Mouse (Mus musculus) liver, embryonic 11.5 days (tissue): ENCODE data around the gene C1ql3. TPM values are rescaled to one million over a fixed set of nuclear protein-coding genes. Genes with fewer than 3 reads are reported as not detected.

ENCODE experiments used
- ATAC-seq: fragments of 200-750 bp; cut with Nextera tagmentation; replicated peaks from 2 replicates; pipeline ENCODE4 v1.8.0; 2017; ENCODE audit warnings: moderate number of reproducible peaks, mild to moderate bottlenecking, moderate TSS enrichment, moderate library complexity; ENCODE audit not compliant: low FRiP score
- DNase-seq: peaks from one replicate; pipeline ENCODE4 v3.0.0-alpha.2; 2017; ENCODE audit warnings: low spot score
- H3K27ac ChIP-seq: fragments of 300-500 bp; sonication (generic); 2 replicates; pipeline ENCODE4 v1.5.1; 2014; ENCODE audit warnings: mild to moderate bottlenecking, low read depth, low read length, control low read depth
- H3K27me3 ChIP-seq: fragments of 300-500 bp; sonication (generic); replicated peaks from 2 replicates; pipeline ENCODE4 v1.6.1; 2014; ENCODE audit warnings: low read length, mixed read lengths; ENCODE audit not compliant: control insufficient read depth, insufficient read depth
- H3K36me3 ChIP-seq: fragments of 300-500 bp; sonication (generic); 2 replicates; pipeline ENCODE4 v1.6.1; 2014; ENCODE audit warnings: mild to moderate bottlenecking, low read length, moderate library complexity, mixed read lengths; ENCODE audit not compliant: control insufficient read depth, insufficient read depth
- H3K4me1 ChIP-seq: fragments of 300-500 bp; sonication (generic); replicated peaks from 2 replicates; pipeline ENCODE4 v1.6.1; 2014; ENCODE audit warnings: low read length, mixed read lengths; ENCODE audit not compliant: control insufficient read depth, insufficient read depth
- H3K4me2 ChIP-seq: fragments of 300-500 bp; sonication (generic); 2 replicates; pipeline ENCODE4 v1.6.1; 2014; ENCODE audit warnings: mild to moderate bottlenecking, control low read depth, moderate library complexity
- H3K4me3 ChIP-seq: fragments of 300-500 bp; sonication (generic); 2 replicates; pipeline ENCODE4 v1.5.1; 2014; ENCODE audit warnings: low read depth, low read length, control low read depth
- H3K9ac ChIP-seq: fragments of 300-500 bp; sonication (generic); 2 replicates; pipeline ENCODE4 v1.6.1; 2014; ENCODE audit warnings: low read depth, low read length, control low read depth
- H3K9me3 ChIP-seq: fragments of 300-500 bp; sonication (generic); 2 replicates; pipeline ENCODE4 v1.6.1; 2016; ENCODE audit warnings: low read length, inconsistent platforms, mixed read lengths; ENCODE audit not compliant: control insufficient read depth
- WGBS: fragments of 180-500 bp; shearing (Covaris S2); extraction: QIAGEN DNeasy Blood & Tissue Kit; methylation state at CpG from one replicate; pipeline ENCODE4 v1.1.7; 2014; 5-methylcytosine and 5-hydroxymethylcytosine counted together
- polyA plus RNA-seq: library from polyadenylated mRNA; unstranded; fragments of >200 nt; fragmentation: Nextera tagmentation; extraction: Ambion mirVana; gene quantifications from 2 replicates; pipeline ENCODE4 v1.2.1, GENCODE M21; 2014

The C1ql3 gene
- polyA plus RNA-seq, 1 experiment from 2014 or later, result 0.38 TPM

- Histone ChIP-seq H3K4me2 (peak overlapping the region; percentile 90), H3K9me3 (no peaks in the 10 kb centered on the region), H3K27me3 (peaks cover 53% of the 10 kb centered on the region), H3K9ac (no peak overlapping the region), H3K36me3 (no peaks in the 10 kb centered on the region), H3K27ac (no peak overlapping the region), H3K4me3 (peak overlapping the region; percentile 59), H3K4me1 (peaks cover 9% of the 10 kb centered on the region; the same call in 1 of the 2 replicates)
- peak; percentile 20; the same call in 1 of the 2 replicates for ATAC-seq
- under 1% methylated on average over 73 of the region's 75 CpGs for WGBS
- peak; percentile 60 for DNase-seq
Observed at GRCm38 (mm10) chr2:13010460-13011341, 905 bp downstream of the C1ql3 start.

- Histone ChIP-seq H3K27me3 (peaks cover 53% of the 10 kb centered on the region), H3K9ac (no peak overlapping the region), H3K27ac (no peak overlapping the region), H3K36me3 (no peaks in the 10 kb centered on the region), H3K4me1 (peaks cover 9% of the 10 kb centered on the region; the same call in 1 of the 2 replicates), H3K4me3 (peak overlapping the region; percentile 59), H3K4me2 (peak overlapping the region; percentile 90), H3K9me3 (no peaks in the 10 kb centered on the region)
- DNase-seq (peak; percentile 36), ATAC-seq (0 out of 2 replicates have a peak, but pooled peaks have one; percentile 2)
- WGBS, result 4% methylated on average over 31 of the region's 31 CpGs
Observed at GRCm38 (mm10) chr2:13010030-13010459, 1.6 kb downstream of the C1ql3 start.

- H3K27me3 ChIP-seq, result peaks cover 53% of the 10 kb centered on the region
- no peak overlapping the region for H3K27ac ChIP-seq
- H3K4me1 ChIP-seq, result peaks cover 9% of the 10 kb centered on the region; the same call in 1 of the 2 replicates
- H3K4me2 ChIP-seq, result peak overlapping the region; percentile 90
- DNase-seq, result peak; percentile 41
- H3K36me3 ChIP-seq, result no peaks in the 10 kb centered on the region
- 11% methylated on average over 18 of the region's 18 CpGs for WGBS
- H3K9me3 ChIP-seq, result no peaks in the 10 kb centered on the region
- ATAC-seq, result peak; percentile 23; the same call in 1 of the 2 replicates
- peak overlapping the region; percentile 59 for H3K4me3 ChIP-seq
- H3K9ac ChIP-seq, result no peak overlapping the region
Observed at GRCm38 (mm10) chr2:13009261-13009972, 2.2 kb downstream of the C1ql3 start.

GRCm38 (mm10) chr2:13008433-13008832 is 3.2 kb downstream of the C1ql3 start:
- Histone ChIP-seq H3K36me3 (no peaks in the 10 kb centered on the region), H3K27ac (no peak overlapping the region), H3K27me3 (peaks cover 46% of the 10 kb centered on the region), H3K4me1 (peaks cover 9% of the 10 kb centered on the region; the same call in 1 of the 2 replicates), H3K4me3 (no peak overlapping the region), H3K9ac (no peak overlapping the region), H3K4me2 (no peak overlapping the region), H3K9me3 (no peaks in the 10 kb centered on the region)
- DNase-seq (no peak), ATAC-seq (no peak)
- 70% methylated on average over 1 of the region's 1 CpGs for WGBS

- DNase-seq, result no peak
Observed at GRCm38 (mm10) chr2:13000026-13000425, 11.6 kb downstream of the C1ql3 start.

GRCm38 (mm10) chr2:12984901-12985732 is 26.5 kb downstream of the C1ql3 start:
- ATAC-seq (no peak), DNase-seq (no peak)
- Histone ChIP-seq H3K4me3 (no peak overlapping the region), H3K27ac (no peak overlapping the region), H3K4me1 (no peaks in the 10 kb centered on the region), H3K36me3 (no peaks in the 10 kb centered on the region), H3K27me3 (no peaks in the 10 kb centered on the region), H3K4me2 (no peak overlapping the region), H3K9me3 (no peaks in the 10 kb centered on the region), H3K9ac (no peak overlapping the region)
- WGBS, result 89% methylated on average over 4 of the region's 4 CpGs

More at GRCm38 (mm10) chr2:13000026-13000425, 11.6 kb downstream of the C1ql3 start:
- H3K4me2 ChIP-seq, result no peak overlapping the region
- ATAC-seq, result no peak
- H3K4me3 ChIP-seq, result no peak overlapping the region
- H3K9ac ChIP-seq, result no peak overlapping the region
- H3K27me3 ChIP-seq, result no peaks in the 10 kb centered on the region
- no peaks in the 10 kb centered on the region for H3K9me3 ChIP-seq
- no peaks in the 10 kb centered on the region for H3K4me1 ChIP-seq
- WGBS, result 64% methylated on average over 2 of the region's 2 CpGs
- H3K36me3 ChIP-seq, result no peaks in the 10 kb centered on the region
- H3K27ac ChIP-seq, result no peak overlapping the region

- Histone ChIP-seq H3K9ac (no peak overlapping the region), H3K4me2 (no peak overlapping the region), H3K9me3 (no peaks in the 10 kb centered on the region), H3K4me1 (no peaks in the 10 kb centered on the region), H3K27ac (no peak overlapping the region), H3K36me3 (no peaks in the 10 kb centered on the region), H3K4me3 (no peak overlapping the region), H3K27me3 (no peaks in the 10 kb centered on the region)
- WGBS, result 79% methylated on average over 4 of the region's 4 CpGs
- ATAC-seq, result no peak
- DNase-seq, result no peak
Observed at GRCm38 (mm10) chr2:12978771-12979170, 32.8 kb downstream of the C1ql3 start.

- no peaks in the 10 kb centered on the region for H3K27me3 ChIP-seq
- no peak for ATAC-seq
- DNase-seq, result no peak
- H3K4me2 ChIP-seq, result no peak overlapping the region
- no peaks in the 10 kb centered on the region for H3K4me1 ChIP-seq
- H3K27ac ChIP-seq, result no peak overlapping the region
- H3K9me3 ChIP-seq, result no peaks in the 10 kb centered on the region
- no peak overlapping the region for H3K9ac ChIP-seq
- H3K4me3 ChIP-seq, result no peak overlapping the region
- no peaks in the 10 kb centered on the region for H3K36me3 ChIP-seq
- WGBS, result 87% methylated on average over 7 of the region's 7 CpGs
Observed at GRCm38 (mm10) chr2:12977367-12977766, 34.2 kb downstream of the C1ql3 start.
